Mouse (Mus musculus): Measurements from ENCODE around the gene Sult1c1. TPM values are rescaled to one million over a fixed set of nuclear protein-coding genes. Genes with fewer than 3 reads are reported as not detected.

The Sult1c1 gene
- total and polyA plus RNA-seq, 3 experiments = not detected

Other genes starting within 250 kb of the Sult1c1 start
- not detected in 2 replicates for gene Sult1c2, start 144.3 kb downstream of the Sult1c1 start, total RNA-seq (2012; rRNA removed)
- gene Sult1c2, start 144.3 kb downstream of the Sult1c1 start, total RNA-seq (2014; rRNA removed) = not detected in 2 replicates
- not detected in 2 replicates for gene Sult1c2, start 144.3 kb downstream of the Sult1c1 start, polyA plus RNA-seq (2012; ENCODE audit: insufficient read length, low read depth)